Mouse (Mus musculus): Measurements from ENCODE around the gene Prkaca.

- TF ChIP-seq CTCF (IDR thresholded peaks at IDR 0.05; ENCODE audit: borderline replicate concordance, control insufficient read depth, extremely low read depth, insufficient read depth, low read length, poor library complexity) (no peak), POLR2A (IDR thresholded peaks at IDR 0.05; ENCODE audit: control insufficient read depth, extremely low read depth, insufficient read depth, low read length, poor library complexity) (no peak)
These were observed 19.7 kb downstream of the Prkaca start for GRCm38 (mm10) chr8:83992488-83992887.

Data from thymus, adult 2 months (tissue).